Mouse (Mus musculus): ENCODE results near the gene Mmachc. TPM values are rescaled to one million over a fixed set of nuclear protein-coding genes. Genes with fewer than 3 reads are reported as not detected.

Mmachc gene
- total RNA-seq (2021): 10 to 100 TPM; 26.5 to 32.4 TPM

GRCm38 (mm10) chr4:116708201-116708764, at the start of gene Mmachc, which contains the start of gene Ccdc163:
Mmachc (minus strand) TSS chr4:116708406.
Ccdc163 (plus strand) TSS chr4:116708509.
- DNase-seq: peak; percentile 88

DNA sequence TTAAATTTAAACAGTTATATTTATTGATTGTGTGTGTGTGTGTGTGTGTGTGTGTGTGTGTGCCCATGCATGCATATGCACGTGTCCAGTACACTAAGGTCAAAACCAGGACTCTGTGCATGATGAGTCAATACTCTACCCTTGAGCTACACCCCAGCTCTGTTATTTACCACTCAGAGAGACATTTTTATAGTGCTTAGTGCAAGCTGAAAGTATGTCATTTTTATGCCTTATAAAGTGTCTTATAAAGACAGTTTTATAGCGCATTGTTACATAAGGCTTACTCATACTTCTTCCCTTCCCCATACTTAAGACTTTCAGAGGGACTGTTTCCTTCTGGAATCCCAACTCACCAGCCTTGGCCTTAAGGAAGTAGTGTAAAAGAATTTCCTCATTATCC, 41.5 kb upstream of the Mmachc start:
- no peak for DNase-seq

GRCm38 (mm10) chr4:116738972-116739751, 31.0 kb upstream of the Mmachc start:
- DNase-seq: no peak

GRCm38 (mm10) chr4:116734996-116735395, 26.8 kb upstream of the Mmachc start:
- no peak for DNase-seq

DNA sequence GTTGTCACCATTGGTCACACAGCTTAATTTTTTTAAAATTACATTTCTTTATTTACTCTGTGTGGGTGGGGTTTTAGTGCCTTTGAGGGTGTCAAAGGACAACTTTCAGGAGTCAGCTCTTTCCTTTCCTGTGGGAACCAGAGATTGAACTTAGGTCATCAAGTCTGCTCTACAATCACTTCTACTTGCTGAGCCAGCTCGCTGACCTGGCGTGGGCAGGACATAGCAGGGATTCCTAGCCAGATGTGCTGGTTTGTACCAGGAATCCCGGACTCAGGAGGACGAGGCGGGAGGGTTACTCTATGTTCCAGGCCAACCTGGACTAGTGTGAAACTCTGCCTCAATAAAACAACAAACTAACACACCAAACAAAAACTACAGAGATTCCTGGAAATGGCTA, 24.1 kb upstream of the Mmachc start:
- no peak for DNase-seq

GRCm38 (mm10) chr4:116731077-116731476, 22.9 kb upstream of the Mmachc start:
- DNase-seq: no peak

- no peak for DNase-seq
Observed at GRCm38 (mm10) chr4:116729532-116729931, 21.3 kb upstream of the Mmachc start.

DNA sequence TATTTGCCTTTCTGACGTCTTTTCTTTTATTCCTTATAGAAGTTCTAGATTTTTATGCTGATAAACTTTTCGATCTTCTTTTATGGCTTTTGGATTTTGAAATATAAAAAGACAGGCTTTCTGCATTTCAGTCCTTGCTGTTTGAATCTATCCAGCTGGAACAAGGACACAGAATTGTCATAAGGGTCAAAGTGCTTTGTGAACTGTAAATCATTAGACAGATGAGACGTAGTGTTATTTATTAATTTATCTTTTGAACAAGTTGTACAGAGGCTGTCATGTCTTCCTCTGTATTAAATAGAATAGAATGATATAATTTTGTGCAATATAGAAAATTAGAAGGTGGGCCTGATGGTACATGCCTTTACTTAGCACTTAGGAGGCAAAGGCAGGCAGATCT, 19.2 kb upstream of the Mmachc start:
- DNase-seq: no peak

DNA sequence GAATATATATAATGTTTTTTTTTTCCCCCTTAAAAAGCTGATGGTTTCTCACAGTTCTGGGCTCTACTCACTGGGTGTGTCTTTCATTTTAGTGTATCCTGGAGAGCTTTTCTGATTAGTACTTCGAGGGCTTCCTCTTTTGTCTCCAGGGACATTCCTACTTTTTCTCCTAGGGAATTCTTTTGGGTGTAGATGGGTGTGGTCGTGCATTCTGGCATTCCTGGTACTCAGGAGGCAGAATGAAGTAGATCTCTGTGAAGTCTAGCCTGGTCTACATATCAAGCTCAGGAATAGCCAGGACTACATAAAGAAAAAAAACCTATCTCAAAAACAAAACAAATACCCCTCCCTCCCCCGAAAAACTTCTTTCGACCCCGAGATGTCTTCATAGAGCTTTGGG, 17.2 kb upstream of the Mmachc start:
- no peak for DNase-seq

- DNase-seq: no peak
Observed at GRCm38 (mm10) chr4:116722230-116722629, 14.0 kb upstream of the Mmachc start.

DNA sequence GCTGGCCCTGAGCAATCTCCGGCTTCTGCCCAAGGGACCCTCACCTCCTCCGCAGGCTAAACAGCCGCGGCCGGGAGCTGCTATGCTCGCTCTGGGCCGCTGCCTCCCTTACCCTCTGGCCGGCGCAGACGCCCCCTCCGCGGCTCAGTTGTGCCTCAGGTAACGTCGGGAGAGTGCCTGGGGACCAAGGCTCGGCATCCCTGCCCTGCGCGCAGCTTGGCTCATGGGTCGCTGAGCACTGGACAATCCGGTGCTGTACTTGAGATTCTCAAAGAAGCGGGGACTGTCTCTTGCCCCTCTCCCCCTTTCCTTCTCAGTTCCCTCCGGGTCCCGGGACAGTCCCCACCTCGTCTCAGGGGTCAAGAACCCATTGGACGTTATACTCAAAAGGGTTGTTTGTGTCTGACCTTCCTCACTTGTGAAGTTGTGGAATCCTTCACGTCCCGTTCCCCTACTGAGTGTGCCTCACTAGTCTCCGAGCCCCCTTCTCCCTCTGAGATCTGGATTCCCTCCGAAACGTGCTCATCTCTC, 13.0 kb upstream of the Mmachc start:
- DNase-seq: no peak

- DNase-seq: peak; percentile 91
Observed at GRCm38 (mm10) chr4:116720343-116721097, 12.3 kb upstream of the Mmachc start, which contains the start of gene Tesk2. Tesk2 (plus strand) TSS chr4:116720948.

DNA sequence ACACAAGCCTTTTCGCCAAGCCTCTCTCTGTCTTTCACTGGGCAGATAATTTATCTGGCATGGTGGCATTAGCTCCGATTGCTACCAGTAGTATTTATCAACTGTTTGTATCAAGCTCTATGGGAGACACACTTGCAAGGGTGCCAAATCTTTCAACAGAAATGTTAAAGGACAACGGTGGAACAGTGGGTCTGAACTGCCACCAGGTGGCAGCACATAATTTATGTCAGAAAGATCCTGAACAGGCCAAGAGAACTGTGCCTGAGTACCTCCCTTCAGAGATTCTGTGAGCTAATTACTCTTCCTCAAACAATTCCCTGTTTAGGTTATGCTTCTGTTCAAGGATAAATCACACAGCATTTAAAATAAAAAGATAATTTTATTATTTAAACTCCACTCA, 11.2 kb upstream of the Mmachc start:
- peak; percentile 75 for DNase-seq

DNA sequence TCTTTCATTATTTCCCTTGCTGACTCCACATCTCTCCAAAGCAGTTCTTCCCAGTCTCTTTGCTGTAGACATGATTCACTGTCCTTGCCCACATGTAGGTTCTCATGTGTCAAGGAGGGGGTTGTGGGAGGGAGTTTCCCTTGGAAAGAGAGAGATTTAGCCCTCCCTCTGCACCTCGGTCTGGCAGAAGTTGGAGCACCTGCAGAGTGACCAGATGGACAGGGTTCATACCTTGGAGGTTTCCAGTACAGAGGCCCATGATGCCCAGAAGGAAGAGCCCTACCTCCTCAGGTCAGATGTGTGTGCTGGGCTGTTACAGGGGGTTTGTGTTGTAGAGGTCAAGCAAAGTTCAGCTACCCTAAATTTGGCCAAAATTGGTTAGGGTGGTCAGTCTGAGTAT, 4.3 kb upstream of the Mmachc start:
- no peak for DNase-seq

GRCm38 (mm10) chr4:116710154-116710553, 1.9 kb upstream of the Mmachc start:
- DNase-seq: no peak

GRCm38 (mm10) chr4:116708791-116709390, 685 bp upstream of the Mmachc start:
- no peak for DNase-seq

DNA sequence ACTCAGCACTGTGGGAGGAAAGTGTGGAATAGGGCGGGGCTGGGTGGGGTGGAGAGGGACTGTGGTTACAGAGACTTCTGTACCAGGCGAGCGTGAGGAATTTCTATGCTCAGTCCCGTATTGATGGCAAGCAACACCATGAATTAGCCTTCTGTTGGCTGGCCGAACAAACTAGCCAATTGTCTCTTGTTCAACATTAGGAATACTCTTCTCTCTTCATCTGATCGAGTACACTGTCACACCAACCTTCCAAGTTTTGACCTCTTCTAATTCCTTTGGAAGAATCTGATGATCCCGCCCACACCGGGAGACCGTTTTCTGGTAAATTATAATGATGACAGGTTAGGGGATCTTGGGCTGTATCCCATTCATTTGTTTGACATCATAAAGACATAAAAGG, 540 bp downstream of the Mmachc start:
- no peak for DNase-seq

- DNase-seq: peak; percentile 87
Observed at GRCm38 (mm10) chr4:116703804-116704203, 4.4 kb downstream of the Mmachc start.

DNA sequence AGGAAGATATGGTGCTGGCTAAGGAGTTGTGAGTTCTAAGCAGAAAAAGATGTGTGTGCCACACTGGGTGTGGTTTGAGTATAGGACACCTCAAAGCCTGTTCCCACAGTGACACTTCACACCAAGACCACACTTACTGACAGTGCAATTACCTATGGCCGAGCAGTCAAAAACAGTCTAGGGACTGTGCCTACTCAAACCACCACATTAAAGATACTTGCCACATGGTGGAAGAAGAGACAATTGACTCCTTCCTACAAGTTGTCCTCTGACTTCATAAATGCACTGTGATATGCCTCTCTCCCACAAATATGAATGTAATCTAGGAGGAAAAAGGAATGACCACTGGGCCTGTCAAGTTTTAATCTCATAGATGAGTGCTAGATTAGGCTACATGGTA, 7.2 kb downstream of the Mmachc start:
- no peak for DNase-seq

- no peak for DNase-seq
Observed at GRCm38 (mm10) chr4:116698693-116699342, 9.4 kb downstream of the Mmachc start.

- no peak for DNase-seq
Observed at GRCm38 (mm10) chr4:116693785-116694184, 14.4 kb downstream of the Mmachc start.

GRCm38 (mm10) chr4:116692146-116692545, 16.1 kb downstream of the Mmachc start:
- DNase-seq: no peak
